Mouse (Mus musculus): Measurements from ENCODE around the gene Atg14. TPM values are rescaled to one million over a fixed set of nuclear protein-coding genes. Genes with fewer than 3 reads are reported as not detected.
"Not testable (repeated sequence)": the region's sequence is repeated elsewhere in the genome, so short reads cannot be mapped to it uniquely, and the experiment has no call there.

The Atg14 gene
- polyA plus RNA-seq (2015; fragmentation: Nextera tagmentation; extraction: Ambion mirVana) = 17.9 and 21.7 TPM in 2 replicates

GRCm38 (mm10) chr14:47570549-47570948 is at the start of gene Atg14:
Gene Atg14 (minus strand): TSS chr14:47570649.
- peaks cover 17% of the 10 kb centered on the region for H3K4me1 ChIP-seq
- not testable (repeated sequence) for H3K4me2 ChIP-seq; ATAC-seq (replicated peaks); H3K36me3 ChIP-seq (replicated peaks); H3K27ac ChIP-seq; H3K27me3 ChIP-seq (replicated peaks); H3K9me3 ChIP-seq; H3K4me3 ChIP-seq; H3K9ac ChIP-seq
- 93% methylated on average over 11 of the region's 11 CpGs for WGBS

DNA sequence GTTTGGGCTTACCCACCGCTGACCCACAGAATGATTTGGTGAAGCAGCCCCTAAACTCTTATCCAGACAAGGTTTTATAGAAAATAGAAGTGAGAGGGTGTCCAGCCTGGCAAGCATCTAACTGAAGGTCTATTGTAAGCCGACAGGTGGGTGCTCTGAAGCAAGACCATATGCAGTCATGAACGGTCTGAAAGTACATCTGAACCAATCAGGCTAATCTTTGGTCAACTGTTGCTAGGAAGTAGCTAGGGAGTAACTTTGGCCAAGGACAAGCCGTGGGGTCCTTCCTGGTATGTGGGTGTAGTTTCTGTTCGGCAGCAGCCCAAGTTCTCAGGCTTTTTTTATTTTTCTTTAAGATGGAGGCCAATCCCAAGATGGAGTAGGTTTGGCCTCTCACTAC is 48.4 kb upstream of the Atg14 start:
- H3K9me3 ChIP-seq = no peaks in the 10 kb centered on the region
- H3K9ac ChIP-seq = no peak overlapping the region
- H3K4me1 ChIP-seq = no peaks in the 10 kb centered on the region
- WGBS = 79% methylated on average over 5 of the region's 5 CpGs
- no peaks in the 10 kb centered on the region for H3K36me3 ChIP-seq (replicated peaks)
- H3K27me3 ChIP-seq (replicated peaks) = no peaks in the 10 kb centered on the region
- ATAC-seq (replicated peaks) = no peak
- no peak overlapping the region for H3K27ac ChIP-seq
- H3K4me3 ChIP-seq = no peak overlapping the region
- no peak overlapping the region for H3K4me2 ChIP-seq

GRCm38 (mm10) chr14:47613254-47613653 is 42.8 kb upstream of the Atg14 start:
- Histone ChIP-seq H3K4me3 (no peak overlapping the region), H3K27ac (no peak overlapping the region), H3K4me2 (no peak overlapping the region), H3K4me1 (no peaks in the 10 kb centered on the region), H3K9ac (no peak overlapping the region), H3K36me3 (replicated peaks) (no peaks in the 10 kb centered on the region), H3K27me3 (replicated peaks) (no peaks in the 10 kb centered on the region), H3K9me3 (no peaks in the 10 kb centered on the region)
- no peak for ATAC-seq (replicated peaks)
- WGBS = 73% methylated on average over 7 of the region's 7 CpGs

DNA sequence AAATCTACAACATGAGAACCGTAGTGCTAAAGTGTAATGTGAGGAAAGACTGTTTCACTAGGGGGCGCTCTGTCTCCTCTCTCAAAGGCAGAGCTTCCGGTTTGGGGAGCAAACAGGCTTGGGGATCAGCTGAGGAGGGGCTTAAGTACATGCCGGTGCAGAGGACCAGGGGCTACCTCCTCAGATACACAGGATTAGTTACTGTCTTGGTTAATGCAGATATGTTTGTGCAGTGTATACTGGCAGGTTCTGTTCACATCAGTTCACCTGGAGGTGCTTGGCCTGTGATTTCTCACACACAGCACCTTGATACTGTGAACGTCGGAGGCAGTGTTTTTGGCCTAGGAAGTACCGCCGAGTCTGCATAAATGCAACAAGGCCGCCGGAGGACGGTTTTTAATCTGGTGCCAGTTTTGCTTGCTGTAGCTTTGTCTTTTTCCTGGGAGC is 27.5 kb upstream of the Atg14 start:
- Histone ChIP-seq H3K27ac (peak overlapping the region; percentile 53; the same call in 1 of the 2 replicates), H3K4me1 (peaks cover 4% of the 10 kb centered on the region; the same call in 1 of the 2 replicates), H3K4me2 (peak overlapping the region; percentile 43), H3K9ac (peak overlapping the region; percentile 29; the same call in 1 of the 2 replicates), H3K36me3 (replicated peaks) (no peaks in the 10 kb centered on the region), H3K9me3 (no peaks in the 10 kb centered on the region), H3K4me3 (peak overlapping the region; percentile 11; the same call in 1 of the 2 replicates), H3K27me3 (replicated peaks) (no peaks in the 10 kb centered on the region)
- WGBS = 25% methylated on average over 11 of the region's 11 CpGs
- peak; percentile 78 for ATAC-seq (replicated peaks)

DNA sequence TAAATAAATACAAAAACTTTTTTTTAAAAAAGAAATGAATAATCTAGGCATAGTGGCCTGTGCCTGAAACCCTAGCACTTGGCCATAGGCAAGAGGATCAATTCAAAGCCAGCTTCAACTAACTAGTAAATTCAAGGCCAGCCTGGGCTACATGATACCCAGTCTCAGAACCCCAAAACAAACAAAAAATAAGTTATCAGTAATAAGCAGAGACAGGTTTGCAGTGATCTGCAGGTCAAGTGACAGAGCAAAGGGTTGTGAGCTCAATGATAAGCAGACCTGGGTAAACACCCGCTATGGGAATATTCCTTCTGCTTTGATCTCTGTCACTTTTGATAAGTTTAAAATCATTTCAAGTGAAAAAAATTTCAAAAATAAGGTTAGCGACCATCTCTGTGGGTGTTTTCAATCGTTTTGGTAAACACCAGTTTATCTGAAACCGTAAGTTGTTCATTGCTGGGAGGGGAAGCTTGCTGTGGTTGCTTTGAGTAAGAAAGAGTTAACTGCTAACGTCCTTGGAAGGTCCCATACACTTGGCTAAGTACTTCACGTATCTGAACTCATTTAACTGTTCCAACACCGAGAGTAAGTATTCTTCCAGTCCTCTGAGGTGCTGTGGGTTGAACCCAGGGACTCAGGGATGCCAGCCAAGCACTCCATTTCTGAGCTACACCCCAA is 24.1 kb upstream of the Atg14 start:
- ATAC-seq (replicated peaks) = no peak
- Histone ChIP-seq H3K4me3 (no peak overlapping the region), H3K9ac (no peak overlapping the region), H3K4me1 (peaks cover 4% of the 10 kb centered on the region; the same call in 1 of the 2 replicates), H3K27ac (no peak overlapping the region), H3K9me3 (no peaks in the 10 kb centered on the region), H3K36me3 (replicated peaks) (no peaks in the 10 kb centered on the region), H3K4me2 (no peak overlapping the region), H3K27me3 (replicated peaks) (no peaks in the 10 kb centered on the region)
- WGBS = 66% methylated on average over 7 of the region's 7 CpGs

- H3K4me2 ChIP-seq = no peak overlapping the region
- no peak overlapping the region for H3K9ac ChIP-seq
- WGBS = 66% methylated on average over 10 of the region's 10 CpGs
- no peaks in the 10 kb centered on the region for H3K36me3 ChIP-seq (replicated peaks)
- ATAC-seq (replicated peaks) = no peak
- H3K27ac ChIP-seq = no peak overlapping the region
- H3K4me1 ChIP-seq = no peaks in the 10 kb centered on the region
- no peak overlapping the region for H3K4me3 ChIP-seq
- no peaks in the 10 kb centered on the region for H3K27me3 ChIP-seq (replicated peaks)
- no peaks in the 10 kb centered on the region for H3K9me3 ChIP-seq
These were observed 20.0 kb upstream of the Atg14 start for GRCm38 (mm10) chr14:47590391-47590975.

- Histone ChIP-seq H3K4me1 (no peaks in the 10 kb centered on the region), H3K27me3 (replicated peaks) (no peaks in the 10 kb centered on the region), H3K4me3 (no peak overlapping the region), H3K4me2 (no peak overlapping the region), H3K9ac (no peak overlapping the region), H3K36me3 (replicated peaks) (no peaks in the 10 kb centered on the region), H3K9me3 (no peaks in the 10 kb centered on the region), H3K27ac (no peak overlapping the region)
- ATAC-seq (replicated peaks) = no peak
- 60% methylated on average over 1 of the region's 1 CpGs for WGBS
These were observed 19.0 kb upstream of the Atg14 start for GRCm38 (mm10) chr14:47589444-47589843.

DNA sequence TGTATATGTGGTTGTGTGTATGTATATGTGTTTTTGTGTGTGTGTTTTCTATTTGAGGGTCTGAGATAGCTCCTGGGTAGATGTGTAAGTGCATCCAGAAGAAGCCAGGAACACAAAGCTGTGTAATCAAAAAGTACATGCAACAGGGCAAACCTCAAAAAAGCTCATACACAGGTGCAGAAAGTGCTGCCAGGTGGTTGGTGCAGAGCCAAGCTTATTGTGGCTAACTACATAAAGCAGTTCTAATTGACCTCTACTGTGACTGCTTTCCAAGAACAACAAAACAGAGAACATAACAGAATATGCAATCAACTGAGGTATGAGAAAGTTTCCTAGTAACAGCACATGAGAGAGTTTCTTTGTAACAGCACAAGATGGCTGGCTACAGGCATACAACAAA is 13.9 kb upstream of the Atg14 start:
- no peaks in the 10 kb centered on the region for H3K36me3 ChIP-seq (replicated peaks)
- no peak for ATAC-seq (replicated peaks)
- no peak overlapping the region for H3K27ac ChIP-seq
- H3K4me3 ChIP-seq = no peak overlapping the region
- H3K27me3 ChIP-seq (replicated peaks) = no peaks in the 10 kb centered on the region
- H3K4me1 ChIP-seq = no peaks in the 10 kb centered on the region
- no peaks in the 10 kb centered on the region for H3K9me3 ChIP-seq
- no peak overlapping the region for H3K9ac ChIP-seq
- H3K4me2 ChIP-seq = no peak overlapping the region

DNA sequence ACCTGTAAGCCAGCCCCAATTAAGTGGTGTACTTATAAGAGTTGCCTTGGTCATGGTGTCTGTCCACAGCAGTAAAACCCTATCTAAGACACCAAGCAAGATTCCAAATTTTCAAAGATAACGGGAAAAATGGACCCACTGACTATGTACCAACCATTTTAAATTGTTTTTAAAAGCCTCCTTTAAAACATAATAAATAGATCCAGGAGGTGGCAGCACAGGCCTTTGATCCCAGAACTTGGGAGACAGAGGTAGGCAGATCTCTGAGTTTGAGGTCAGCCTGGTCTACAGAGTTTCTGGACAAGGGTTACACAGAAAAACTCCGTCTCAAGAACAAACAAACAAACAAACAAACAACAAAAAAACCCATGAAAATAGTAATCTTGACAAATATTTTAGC is 11.2 kb upstream of the Atg14 start:
- Histone ChIP-seq H3K4me1 (no peaks in the 10 kb centered on the region), H3K9me3 (no peaks in the 10 kb centered on the region), H3K9ac (no peak overlapping the region), H3K27ac (no peak overlapping the region), H3K27me3 (replicated peaks) (no peaks in the 10 kb centered on the region), H3K4me2 (no peak overlapping the region), H3K4me3 (no peak overlapping the region), H3K36me3 (replicated peaks) (no peaks in the 10 kb centered on the region)
- WGBS = 79% methylated on average over 2 of the region's 2 CpGs
- ATAC-seq (replicated peaks) = no peak

DNA sequence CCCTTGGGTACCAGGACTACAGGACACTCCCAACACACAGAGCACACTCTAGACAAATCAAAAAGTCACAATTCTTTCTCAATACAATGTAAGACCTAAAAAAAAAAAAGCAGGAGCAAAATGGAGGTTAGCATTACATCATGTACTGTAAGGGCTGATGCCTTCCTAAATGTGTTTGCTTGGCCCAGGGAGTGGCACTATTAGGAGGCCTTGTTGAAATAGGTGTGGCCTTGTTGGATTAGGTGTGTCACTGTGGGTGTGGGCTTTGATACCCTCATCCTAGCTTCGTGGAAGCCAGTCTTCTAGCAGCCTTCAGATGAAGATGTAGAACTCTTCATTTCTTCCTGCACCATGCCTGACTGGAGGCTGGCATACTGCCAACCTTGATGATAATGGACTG is 10.8 kb upstream of the Atg14 start:
- no peaks in the 10 kb centered on the region for H3K9me3 ChIP-seq
- H3K27ac ChIP-seq = no peak overlapping the region
- H3K4me1 ChIP-seq = no peaks in the 10 kb centered on the region
- no peak overlapping the region for H3K9ac ChIP-seq
- no peak overlapping the region for H3K4me2 ChIP-seq
- 57% methylated on average over 1 of the region's 1 CpGs for WGBS
- H3K4me3 ChIP-seq = no peak overlapping the region
- H3K36me3 ChIP-seq (replicated peaks) = no peaks in the 10 kb centered on the region
- H3K27me3 ChIP-seq (replicated peaks) = no peaks in the 10 kb centered on the region
- ATAC-seq (replicated peaks) = no peak

DNA sequence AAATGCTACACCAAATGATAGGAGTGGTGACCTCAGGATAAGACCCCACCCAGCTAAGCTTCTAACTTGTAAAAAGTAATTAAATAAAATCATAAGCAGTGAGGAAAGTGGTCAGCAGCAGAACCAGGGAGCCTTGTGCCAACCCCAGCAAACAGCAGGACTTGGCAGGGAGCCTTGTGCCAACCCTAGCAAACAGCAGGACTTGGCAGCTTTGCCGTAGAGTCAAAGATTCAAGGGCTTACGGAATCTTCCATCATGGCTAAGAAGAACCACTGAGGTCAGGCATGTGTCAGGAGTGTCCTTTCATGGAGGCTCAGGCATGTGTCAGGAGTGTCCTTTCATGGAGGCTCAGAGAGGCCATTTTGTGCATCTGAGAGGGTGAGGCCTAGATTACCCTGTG is 7.6 kb upstream of the Atg14 start:
- Histone ChIP-seq H3K4me1 (no peaks in the 10 kb centered on the region), H3K27ac (no peak overlapping the region), H3K27me3 (replicated peaks) (no peaks in the 10 kb centered on the region), H3K4me3 (no peak overlapping the region), H3K4me2 (no peak overlapping the region), H3K9ac (no peak overlapping the region), H3K9me3 (no peaks in the 10 kb centered on the region), H3K36me3 (replicated peaks) (no peaks in the 10 kb centered on the region)
- 80% methylated on average over 2 of the region's 2 CpGs for WGBS
- ATAC-seq (replicated peaks) = no peak

GRCm38 (mm10) chr14:47576687-47577086 is 6.2 kb upstream of the Atg14 start:
- no peaks in the 10 kb centered on the region for H3K36me3 ChIP-seq (replicated peaks)
- H3K27ac ChIP-seq = no peak overlapping the region
- ATAC-seq (replicated peaks) = no peak
- no peaks in the 10 kb centered on the region for H3K27me3 ChIP-seq (replicated peaks)
- H3K4me2 ChIP-seq = no peak overlapping the region
- H3K9ac ChIP-seq = no peak overlapping the region
- no peak overlapping the region for H3K4me3 ChIP-seq
- H3K9me3 ChIP-seq = no peaks in the 10 kb centered on the region
- WGBS = 65% methylated on average over 4 of the region's 4 CpGs
- no peaks in the 10 kb centered on the region for H3K4me1 ChIP-seq

DNA sequence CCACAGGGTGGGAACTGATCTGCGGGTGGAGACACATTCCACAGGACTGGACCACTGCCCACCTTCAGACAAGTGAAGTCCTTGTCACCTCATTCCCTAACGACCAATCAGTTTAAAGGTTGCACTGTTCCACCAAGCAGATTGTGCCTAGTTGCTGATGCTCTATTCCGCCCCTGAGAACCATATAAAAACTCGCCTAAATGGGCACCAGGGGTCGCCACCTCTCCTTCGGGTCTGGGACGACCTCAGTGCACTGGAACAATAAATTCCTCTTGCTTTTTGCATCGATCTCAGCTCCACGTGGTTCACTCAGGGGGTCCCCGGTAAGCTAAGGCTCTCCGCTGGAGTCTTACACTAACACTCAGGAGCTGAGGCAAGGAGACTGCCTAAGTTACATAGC is 4.3 kb upstream of the Atg14 start:
- H3K27me3 ChIP-seq (replicated peaks) = no peaks in the 10 kb centered on the region
- H3K4me2 ChIP-seq = no peak overlapping the region
- H3K27ac ChIP-seq = no peak overlapping the region
- H3K36me3 ChIP-seq (replicated peaks) = no peaks in the 10 kb centered on the region
- no peak overlapping the region for H3K9ac ChIP-seq
- no peak overlapping the region for H3K4me3 ChIP-seq
- no peaks in the 10 kb centered on the region for H3K9me3 ChIP-seq
- ATAC-seq (replicated peaks) = no peak
- 79% methylated on average over 11 of the region's 11 CpGs for WGBS
- no peaks in the 10 kb centered on the region for H3K4me1 ChIP-seq

Data from midbrain, embryonic 15.5 days (tissue).